Mouse (Mus musculus): ENCODE results near the gene Npas2.

DNA sequence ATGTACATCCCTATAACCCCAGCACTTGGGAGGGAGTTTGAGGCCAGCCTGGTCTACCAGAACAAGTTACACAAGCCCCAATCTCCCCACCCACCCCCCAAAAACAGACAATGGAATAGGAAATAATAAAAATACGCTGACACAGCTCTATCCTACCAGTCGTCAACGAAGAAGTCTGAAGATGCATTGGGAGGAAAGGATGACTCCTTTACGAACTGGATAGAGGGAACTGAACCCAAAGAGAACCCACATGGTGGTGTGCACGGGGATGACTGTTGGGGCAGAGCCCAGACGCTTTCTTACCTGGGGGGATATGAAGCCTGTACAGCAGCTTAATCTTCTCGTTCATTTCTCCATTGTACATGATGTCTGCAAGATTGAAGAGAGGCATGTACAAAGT lies 182.6 kb downstream of the Npas2 start:
- TF ChIP-seq POLR2A (IDR thresholded peaks at IDR 0.05; ENCODE audit: low read depth, low read length) (no peak), CTCF (conservative IDR thresholded peaks at IDR 0.05; ENCODE audit: insufficient read depth, insufficient read length, low read depth, low read length) (no peak)

Data from kidney, adult 2 months (tissue).